Mouse (Mus musculus) forebrain, embryonic 14.5 days (tissue): ENCODE measurements around the gene Cplx2. TPM values are rescaled to one million over a fixed set of nuclear protein-coding genes. Genes with fewer than 3 reads are reported as not detected.
A peak's percentile ranks its signal among the peaks of the same experiment; 100 is the strongest.

ENCODE experiments used
- ATAC-seq: fragments of 200-750 bp; cut with Nextera tagmentation; 2 replicates; pipeline ENCODE4 v1.8.0; 2017; ENCODE audit warnings: mild to moderate bottlenecking, moderate library complexity
- DNase-seq: peaks from one replicate; pipeline ENCODE4 v3.0.0-alpha.2; 2015; ENCODE audit warnings: low spot score
- H3K27ac ChIP-seq: fragments of 300-500 bp; sonication (generic); 2 replicates; pipeline ENCODE4 v1.5.1; 2014; ENCODE audit warnings: low read depth, mild to moderate bottlenecking, control low read depth, low read length, moderate library complexity
- H3K27me3 ChIP-seq: fragments of 300-500 bp; sonication (generic); replicated peaks from 2 replicates; pipeline ENCODE4 v1.6.1; 2014; ENCODE audit warnings: low read length, control low read depth, mixed read lengths; ENCODE audit not compliant: control insufficient read depth, insufficient read depth
- H3K36me3 ChIP-seq: fragments of 300-500 bp; sonication (generic); 2 replicates; pipeline ENCODE4 v1.6.1; 2014; ENCODE audit warnings: low read length, control low read depth; ENCODE audit not compliant: control insufficient read depth, insufficient read depth
- H3K4me1 ChIP-seq: fragments of 300-500 bp; sonication (generic); 2 replicates; pipeline ENCODE4 v1.6.1; 2014; ENCODE audit warnings: antibody characterized with exemption, low read length, control low read depth; ENCODE audit not compliant: control insufficient read depth, insufficient read depth
- H3K4me2 ChIP-seq: fragments of 300-500 bp; sonication (generic); 2 replicates; pipeline ENCODE4 v1.6.1; 2014; ENCODE audit warnings: mild to moderate bottlenecking, control low read depth, low read length
- H3K4me3 ChIP-seq: fragments of 300-500 bp; sonication (generic); 2 replicates; pipeline ENCODE4 v1.5.1; 2014; ENCODE audit warnings: low read depth, low read length, control low read depth
- H3K9ac ChIP-seq: fragments of 300-500 bp; sonication (generic); 2 replicates; pipeline ENCODE4 v1.6.1; 2014; ENCODE audit warnings: mild to moderate bottlenecking, low read length, control low read depth, moderate library complexity
- H3K9me3 ChIP-seq: fragments of 300-500 bp; sonication (generic); replicated peaks from 2 replicates; pipeline ENCODE4 v1.6.1; 2016; ENCODE audit warnings: low read length, control low read depth, mixed read lengths; ENCODE audit not compliant: control insufficient read depth
- WGBS: fragments of 180-500 bp; shearing (Covaris S2); extraction: QIAGEN DNeasy Blood & Tissue Kit; methylation state at CpG from one replicate; pipeline ENCODE4 v1.1.7; 2014; 5-methylcytosine and 5-hydroxymethylcytosine counted together
- polyA plus RNA-seq: library from polyadenylated mRNA; unstranded; fragments of >200 nt; fragmentation: Nextera tagmentation; extraction: Ambion mirVana; gene quantifications from 2 replicates; pipeline ENCODE4 v1.2.1, GENCODE M21; 2014

Gene Cplx2
- polyA plus RNA-seq, 1 experiment from 2014 or later: 23.4 TPM

DNA sequence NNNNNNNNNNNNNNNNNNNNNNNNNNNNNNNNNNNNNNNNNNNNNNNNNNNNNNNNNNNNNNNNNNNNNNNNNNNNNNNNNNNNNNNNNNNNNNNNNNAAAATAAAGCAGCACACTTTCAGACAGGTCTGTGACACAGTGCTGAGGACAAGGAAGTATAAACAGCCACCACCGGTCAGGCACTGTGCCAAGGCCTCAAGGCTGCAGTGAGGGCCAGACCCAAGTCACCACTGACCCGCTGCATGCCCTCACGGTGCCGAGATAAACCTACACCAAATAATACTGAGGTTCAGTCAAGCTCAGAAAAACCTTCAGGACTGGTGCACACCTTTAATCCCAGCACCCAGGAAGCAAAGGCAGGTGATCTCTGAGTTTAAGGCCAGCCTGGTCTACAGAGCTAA lies 13.7 kb upstream of the Cplx2 start:
- H3K9me3 ChIP-seq: no peaks in the 10 kb centered on the region
- H3K36me3 ChIP-seq: no peaks in the 10 kb centered on the region
- ATAC-seq: no peak
- no peak for DNase-seq
- no peaks in the 10 kb centered on the region for H3K27me3 ChIP-seq
- WGBS: 86% methylated on average over 4 of the region's 4 CpGs
- H3K4me1 ChIP-seq: 0 out of 2 replicates have a peak, but pooled peaks cover 3% of the 10 kb centered on the region
- H3K9ac ChIP-seq: no peak overlapping the region
- no peak overlapping the region for H3K27ac ChIP-seq
- no peak overlapping the region for H3K4me2 ChIP-seq
- H3K4me3 ChIP-seq: no peak overlapping the region

DNA sequence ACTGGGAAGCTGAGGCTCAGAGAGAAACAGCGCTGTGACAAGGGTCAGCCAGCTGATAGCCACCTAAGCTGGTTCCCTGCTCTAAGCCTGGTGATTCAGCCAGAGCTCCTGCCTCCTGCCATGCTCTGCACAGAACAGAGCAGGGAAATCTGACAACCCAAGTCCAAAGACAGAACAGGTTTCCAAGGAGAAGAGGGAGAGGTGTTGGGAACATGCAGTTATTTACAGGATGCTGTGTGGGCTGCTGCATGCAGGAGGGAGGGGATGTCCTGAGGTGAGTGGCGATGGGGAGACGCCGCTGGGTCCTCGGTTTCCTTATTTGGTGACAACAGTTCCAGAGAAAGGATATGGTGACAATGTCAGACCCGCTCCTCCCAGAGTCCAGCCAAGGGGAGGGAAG lies 12.0 kb upstream of the Cplx2 start:
- no peak for ATAC-seq
- H3K4me3 ChIP-seq: no peak overlapping the region
- no peaks in the 10 kb centered on the region for H3K9me3 ChIP-seq
- DNase-seq: no peak
- H3K4me1 ChIP-seq: 0 out of 2 replicates have a peak, but pooled peaks cover 3% of the 10 kb centered on the region
- no peaks in the 10 kb centered on the region for H3K36me3 ChIP-seq
- no peak overlapping the region for H3K27ac ChIP-seq
- 95% methylated on average over 6 of the region's 6 CpGs for WGBS
- no peaks in the 10 kb centered on the region for H3K27me3 ChIP-seq
- no peak overlapping the region for H3K9ac ChIP-seq
- H3K4me2 ChIP-seq: no peak overlapping the region

DNA sequence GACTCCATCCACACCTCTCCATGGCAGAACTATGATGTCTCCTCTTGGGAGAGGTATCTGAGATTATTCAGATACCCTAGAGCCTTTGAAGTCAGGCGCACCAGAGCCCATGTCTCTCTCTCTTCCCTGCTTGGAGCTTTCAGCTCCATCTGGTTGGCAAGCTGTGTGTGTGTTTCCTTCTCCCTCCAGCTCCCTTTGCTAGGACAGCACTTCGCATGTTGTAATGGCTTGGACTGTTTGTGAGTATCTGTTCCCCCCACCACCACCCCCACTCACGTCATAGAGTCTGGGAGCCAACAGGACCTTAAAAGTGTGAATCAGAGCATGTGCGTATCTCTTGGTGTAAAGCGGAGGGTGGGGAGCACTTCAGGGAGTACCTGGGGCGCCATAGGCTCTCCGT lies 6.5 kb upstream of the Cplx2 start:
- peak; percentile 75; the same call in 1 of the 2 replicates for ATAC-seq

DNA sequence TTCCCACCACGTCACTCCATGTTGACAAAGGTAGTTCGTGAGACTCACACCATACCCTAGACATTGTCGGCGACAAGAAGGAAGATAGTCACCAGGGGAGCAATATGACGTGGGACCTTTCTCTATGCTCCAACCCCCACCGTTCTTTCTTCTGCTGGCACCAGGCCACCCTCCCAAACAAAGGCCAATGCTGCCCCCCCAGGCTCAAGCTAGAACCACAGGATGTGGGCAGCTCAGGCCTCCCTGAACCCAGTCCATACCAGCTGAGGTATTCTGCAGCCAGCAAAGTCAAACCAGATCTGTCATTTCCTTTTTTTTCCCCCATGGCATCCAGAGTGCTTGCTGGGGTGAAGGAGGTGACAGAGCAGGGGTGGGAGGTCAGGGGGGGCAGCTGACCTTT lies 3.4 kb upstream of the Cplx2 start:
- Histone ChIP-seq H3K4me1 (peaks cover 17% of the 10 kb centered on the region), H3K36me3 (no peaks in the 10 kb centered on the region), H3K27ac (no peak overlapping the region), H3K9ac (no peak overlapping the region), H3K9me3 (no peaks in the 10 kb centered on the region), H3K4me2 (no peak overlapping the region), H3K27me3 (no peaks in the 10 kb centered on the region), H3K4me3 (no peak overlapping the region)
- WGBS: 74% methylated on average over 6 of the region's 6 CpGs
- DNase-seq (no peak), ATAC-seq (no peak)

More for the DNA sequence above, 6.5 kb upstream of the Cplx2 start:
- Histone ChIP-seq H3K36me3 (no peaks in the 10 kb centered on the region), H3K4me1 (peaks cover 2% of the 10 kb centered on the region; the same call in 1 of the 2 replicates), H3K4me2 (no peak overlapping the region), H3K9ac (no peak overlapping the region), H3K9me3 (no peaks in the 10 kb centered on the region), H3K27me3 (no peaks in the 10 kb centered on the region), H3K27ac (peak overlapping the region; percentile 36; the same call in 1 of the 2 replicates), H3K4me3 (no peak overlapping the region)
- peak; percentile 64 for DNase-seq
- 76% methylated on average over 7 of the region's 7 CpGs for WGBS

DNA sequence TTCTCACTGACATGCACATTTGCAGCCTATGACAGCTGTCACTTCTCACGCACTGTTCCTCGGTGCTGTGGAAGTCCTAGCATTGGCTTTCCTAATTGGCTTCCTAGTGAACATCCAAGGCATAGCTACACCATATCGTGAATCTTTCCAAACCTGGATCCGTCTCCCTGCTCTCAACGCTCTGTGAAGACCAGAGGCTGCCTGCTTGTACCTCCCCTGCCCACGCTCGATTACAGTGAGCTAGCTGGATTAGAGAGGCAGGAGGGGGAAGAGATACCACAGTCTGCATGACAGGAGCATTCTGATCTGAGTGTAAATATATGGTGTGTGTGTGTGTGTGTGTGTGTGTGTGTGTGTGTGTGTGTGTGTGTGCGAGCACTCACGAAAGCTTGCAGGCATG lies 3.0 kb upstream of the Cplx2 start:
- Histone ChIP-seq H3K9ac (no peak overlapping the region), H3K27me3 (no peaks in the 10 kb centered on the region), H3K4me1 (peaks cover 17% of the 10 kb centered on the region), H3K9me3 (no peaks in the 10 kb centered on the region), H3K4me2 (no peak overlapping the region), H3K36me3 (no peaks in the 10 kb centered on the region), H3K4me3 (no peak overlapping the region), H3K27ac (no peak overlapping the region)
- ATAC-seq (no peak), DNase-seq (no peak)
- WGBS: 83% methylated on average over 9 of the region's 9 CpGs

DNA sequence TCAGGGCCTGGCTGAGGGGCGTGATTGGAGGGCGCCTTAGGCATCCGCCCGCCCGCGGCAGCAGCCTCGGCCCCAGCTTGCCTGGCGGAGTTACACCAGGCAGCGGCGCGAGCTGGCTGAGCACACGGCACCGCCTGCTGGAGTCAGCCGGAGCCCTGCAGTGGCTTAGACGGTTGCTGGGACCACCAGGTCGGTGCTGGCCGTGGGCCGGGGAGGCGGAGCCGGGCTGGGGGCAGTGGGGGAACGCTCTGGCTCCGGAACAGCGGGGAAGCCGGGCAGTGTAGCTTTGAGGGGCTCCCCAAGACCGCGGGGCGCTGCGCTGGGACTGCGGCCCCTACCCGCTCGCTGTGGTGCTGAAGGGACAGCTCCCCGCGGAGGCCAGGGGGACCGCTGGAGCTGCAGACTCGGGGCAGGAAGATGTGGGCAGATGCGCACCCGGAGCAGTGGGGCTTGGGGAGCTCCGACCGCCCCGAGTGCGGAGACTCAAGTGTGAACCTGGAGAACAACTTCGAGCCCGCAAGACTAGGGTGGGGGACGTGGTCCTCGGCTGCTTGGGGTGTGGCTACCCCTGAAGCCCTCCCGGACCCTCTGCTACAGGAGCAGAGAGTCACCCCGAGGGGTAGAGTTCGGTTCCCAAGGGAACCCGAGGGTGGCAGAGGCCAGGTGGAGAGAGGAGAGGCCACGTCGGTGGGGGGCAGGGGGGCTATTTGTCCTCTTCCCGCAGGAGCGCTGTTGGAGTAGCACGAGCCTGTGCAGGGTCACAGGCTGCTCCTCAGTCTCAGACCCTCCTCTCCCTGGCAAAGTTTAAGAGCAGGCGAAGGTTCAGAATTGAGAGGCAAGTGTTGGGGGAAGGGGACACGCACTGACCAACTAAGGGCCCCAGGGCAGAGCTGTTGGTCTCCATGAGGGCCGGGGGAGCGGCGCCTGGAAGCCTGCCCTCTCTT lies 510 bp downstream of the Cplx2 start:
- Histone ChIP-seq H3K9ac (peak overlapping the region; percentile 77), H3K27ac (peak overlapping the region; percentile 87), H3K9me3 (no peaks in the 10 kb centered on the region), H3K4me2 (peak overlapping the region; percentile 68), H3K27me3 (no peaks in the 10 kb centered on the region), H3K4me1 (peaks cover 24% of the 10 kb centered on the region), H3K4me3 (peak overlapping the region; percentile 48), H3K36me3 (no peaks in the 10 kb centered on the region)
- ATAC-seq (peak; percentile 84), DNase-seq (peak; percentile 93)
- WGBS: 1% methylated on average over 57 of the region's 59 CpGs

DNA sequence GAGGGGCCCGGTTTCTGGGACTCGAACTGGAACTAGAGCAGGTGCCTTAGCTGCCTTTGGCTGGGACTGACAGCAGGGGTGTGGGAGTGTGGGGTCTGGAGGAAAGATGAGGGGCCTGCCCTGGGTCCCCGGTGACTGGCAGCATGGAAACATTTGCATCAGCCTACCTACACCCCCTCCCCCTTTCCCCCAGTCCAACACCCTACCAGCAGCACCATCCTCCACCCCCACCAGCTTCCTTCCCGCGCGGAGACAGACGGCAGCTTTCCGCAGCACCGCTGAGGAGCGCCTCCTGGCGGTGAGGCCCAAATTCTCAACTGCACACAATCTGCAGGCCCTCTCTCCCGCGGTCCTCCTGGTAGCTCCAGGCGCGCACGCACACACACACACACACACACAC lies 1.5 kb downstream of the Cplx2 start:
- no peaks in the 10 kb centered on the region for H3K27me3 ChIP-seq
- H3K4me1 ChIP-seq: peaks cover 24% of the 10 kb centered on the region
- H3K4me3 ChIP-seq: peak overlapping the region; percentile 48
- no peaks in the 10 kb centered on the region for H3K36me3 ChIP-seq
- ATAC-seq (peak; percentile 60), DNase-seq (peak; percentile 89)
- H3K9ac ChIP-seq: peak overlapping the region; percentile 77; the same call in 1 of the 2 replicates
- 2% methylated on average over 12 of the region's 16 CpGs for WGBS
- H3K4me2 ChIP-seq: peak overlapping the region; percentile 68
- peak overlapping the region; percentile 87 for H3K27ac ChIP-seq
- no peaks in the 10 kb centered on the region for H3K9me3 ChIP-seq

DNA sequence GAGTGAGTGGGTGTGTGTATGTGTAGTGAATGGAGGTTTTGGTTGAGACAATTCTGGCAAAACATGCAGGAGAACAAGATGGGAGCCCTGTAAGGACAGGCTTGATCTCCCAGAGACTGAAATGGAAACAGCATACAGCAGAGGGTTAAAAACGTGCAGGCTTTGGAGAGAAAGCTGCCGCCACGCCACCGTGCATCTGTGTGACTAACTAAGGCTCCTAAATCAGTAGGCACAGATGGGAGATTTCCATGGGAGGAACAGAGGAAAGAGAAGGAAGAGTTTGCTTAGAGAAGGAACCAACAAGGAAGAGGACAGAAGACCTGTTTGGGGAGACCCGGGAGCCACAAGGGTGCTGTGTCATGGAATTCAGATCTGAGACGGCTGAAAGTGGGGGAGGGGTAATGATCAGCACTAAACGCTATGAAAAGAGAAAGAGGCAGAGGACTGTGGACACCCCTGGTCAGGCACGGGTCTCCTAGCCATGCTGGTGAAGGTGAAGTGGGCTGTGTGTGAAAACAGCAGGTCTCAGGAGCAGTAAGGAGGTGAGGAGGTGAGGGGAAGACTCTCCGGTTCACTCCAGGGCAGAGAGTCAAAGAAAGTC lies 3.1 kb downstream of the Cplx2 start:
- H3K4me3 ChIP-seq: no peak overlapping the region
- peaks cover 3% of the 10 kb centered on the region; the same call in 1 of the 2 replicates for H3K36me3 ChIP-seq
- ATAC-seq (no peak), DNase-seq (peak; percentile 54)
- H3K4me2 ChIP-seq: peak overlapping the region; percentile 68
- H3K9me3 ChIP-seq: no peaks in the 10 kb centered on the region
- no peaks in the 10 kb centered on the region for H3K27me3 ChIP-seq
- 36% methylated on average over 9 of the region's 9 CpGs for WGBS
- H3K4me1 ChIP-seq: peaks cover 24% of the 10 kb centered on the region
- 0 out of 2 replicates have a peak overlapping the region, but pooled peaks have one; percentile 3 for H3K27ac ChIP-seq
- H3K9ac ChIP-seq: no peak overlapping the region
